Mouse (Mus musculus) embryonic facial prominence, embryonic 11.5 days (tissue): Measurements from ENCODE around the gene Tnni2. TPM values are rescaled to one million over a fixed set of nuclear protein-coding genes. Genes with fewer than 3 reads are reported as not detected.
A peak's percentile ranks its signal among the peaks of the same experiment; 100 is the strongest.

Experiments
- ATAC-seq: fragments of 200-750 bp; cut with Nextera tagmentation; replicated peaks from 2 replicates; pipeline ENCODE4 v1.8.0; 2017; ENCODE audit warnings: low read depth; ENCODE audit not compliant: insufficient number of reproducible peaks, low FRiP score, low TSS enrichment
- DNase-seq: peaks from one replicate; pipeline ENCODE4 v3.0.0-alpha.2; 2015; ENCODE audit warnings: low spot score
- H3K27ac ChIP-seq: fragments of 300-500 bp; sonication (generic); replicated peaks from 2 replicates; pipeline ENCODE4 v1.5.1; 2014; ENCODE audit warnings: mild to moderate bottlenecking, low read depth, low read length, control low read depth
- H3K27me3 ChIP-seq: fragments of 300-500 bp; sonication (generic); 2 replicates; pipeline ENCODE4 v1.6.1; 2014; ENCODE audit warnings: mild to moderate bottlenecking, low read length, moderate library complexity, mixed read lengths; ENCODE audit not compliant: control insufficient read depth, insufficient read depth
- H3K36me3 ChIP-seq: fragments of 300-500 bp; sonication (generic); replicated peaks from 2 replicates; pipeline ENCODE4 v1.6.1; 2014; ENCODE audit warnings: low read depth, mild to moderate bottlenecking, low read length, moderate library complexity, mixed read lengths; ENCODE audit not compliant: control insufficient read depth, insufficient read depth
- H3K4me1 ChIP-seq: fragments of 300-500 bp; sonication (generic); 2 replicates; pipeline ENCODE4 v1.6.1; 2014; ENCODE audit warnings: low read length, mixed read lengths; ENCODE audit not compliant: control insufficient read depth, insufficient read depth
- H3K4me2 ChIP-seq: fragments of 300-500 bp; sonication (generic); 2 replicates; pipeline ENCODE4 v1.6.1; 2014; ENCODE audit warnings: low read depth, mild to moderate bottlenecking, control low read depth, low read length, moderate library complexity
- H3K4me3 ChIP-seq: fragments of 300-500 bp; sonication (generic); 2 replicates; pipeline ENCODE4 v1.5.1; 2014; ENCODE audit warnings: low read depth, low read length, control low read depth
- H3K9ac ChIP-seq: fragments of 300-500 bp; sonication (generic); replicated peaks from 2 replicates; pipeline ENCODE4 v1.6.1; 2014; ENCODE audit warnings: mild to moderate bottlenecking, control low read depth, low read length
- H3K9me3 ChIP-seq: fragments of 300-500 bp; sonication (generic); replicated peaks from 2 replicates; pipeline ENCODE4 v1.6.1; 2016; ENCODE audit warnings: mild to moderate bottlenecking, low read length, inconsistent platforms, mixed read lengths; ENCODE audit not compliant: control insufficient read depth
- WGBS: fragments of 180-500 bp; shearing (Covaris S2); extraction: QIAGEN DNeasy Blood & Tissue Kit; methylation state at CpG from one replicate; pipeline ENCODE4 v1.1.7; 2014; 5-methylcytosine and 5-hydroxymethylcytosine counted together
- polyA plus RNA-seq: library from polyadenylated mRNA; unstranded; fragments of >200 nt; fragmentation: Nextera tagmentation; extraction: Ambion mirVana; gene quantifications from 2 replicates; pipeline ENCODE4 v1.2.1, GENCODE M21; 2014

Tnni2 gene
- polyA plus RNA-seq, 1 experiment from 2014 or later, result 2.7 TPM

DNA sequence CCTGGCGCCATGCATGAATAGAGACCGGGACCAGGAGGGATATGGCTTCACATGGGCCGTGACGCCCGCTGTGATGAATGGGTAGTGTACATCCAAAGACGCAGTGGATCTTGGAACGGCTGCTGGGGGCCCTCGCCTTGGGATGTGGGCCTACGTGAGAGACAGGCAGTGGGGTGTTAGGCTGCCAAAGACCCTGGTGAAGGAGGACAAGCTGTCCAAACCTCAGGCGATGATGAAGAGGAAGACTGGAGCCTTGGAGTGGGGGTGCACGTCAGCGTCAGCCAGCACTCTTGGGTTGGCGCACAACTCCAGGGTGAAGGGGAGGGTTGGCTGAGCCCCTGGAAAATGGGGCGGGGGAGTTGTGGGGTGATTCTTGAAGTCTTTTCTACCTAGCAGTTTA, 10.5 kb upstream of the Tnni2 start:
- no peak overlapping the region for H3K9ac ChIP-seq
- H3K4me3 ChIP-seq, result no peak overlapping the region
- DNase-seq (no peak), ATAC-seq (no peak)
- H3K27me3 ChIP-seq, result no peaks in the 10 kb centered on the region
- H3K9me3 ChIP-seq, result no peaks in the 10 kb centered on the region
- H3K4me1 ChIP-seq, result no peaks in the 10 kb centered on the region
- no peaks in the 10 kb centered on the region for H3K36me3 ChIP-seq
- no peak overlapping the region for H3K27ac ChIP-seq
- no peak overlapping the region for H3K4me2 ChIP-seq
- WGBS, result 94% methylated on average over 14 of the region's 14 CpGs

DNA sequence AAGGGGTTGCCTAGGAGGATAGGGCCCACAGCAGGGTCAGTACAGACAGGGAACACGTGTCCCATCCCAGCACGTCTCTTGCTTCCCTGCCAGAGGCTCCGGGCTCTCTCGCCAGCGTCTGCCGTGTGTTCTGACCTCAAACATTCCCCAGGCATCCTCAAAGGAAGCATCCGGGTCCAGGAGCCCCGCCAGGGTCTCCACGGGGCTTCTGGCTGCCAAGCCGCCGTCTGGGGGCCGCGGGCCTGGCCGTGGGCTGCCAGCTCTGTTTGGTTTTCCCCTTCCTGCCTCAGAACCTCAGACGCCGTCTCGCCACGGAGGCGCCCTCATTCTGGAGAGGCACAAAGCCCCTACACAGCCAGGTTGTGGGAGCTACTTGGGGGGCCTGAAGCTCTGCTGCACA, 8.0 kb upstream of the Tnni2 start:
- DNase-seq (no peak), ATAC-seq (no peak)
- Histone ChIP-seq H3K9me3 (no peaks in the 10 kb centered on the region), H3K27me3 (no peaks in the 10 kb centered on the region), H3K4me3 (no peak overlapping the region), H3K27ac (no peak overlapping the region), H3K4me2 (no peak overlapping the region), H3K9ac (peak overlapping the region; percentile 41), H3K4me1 (no peaks in the 10 kb centered on the region), H3K36me3 (no peaks in the 10 kb centered on the region)
- 50% methylated on average over 19 of the region's 19 CpGs for WGBS

DNA sequence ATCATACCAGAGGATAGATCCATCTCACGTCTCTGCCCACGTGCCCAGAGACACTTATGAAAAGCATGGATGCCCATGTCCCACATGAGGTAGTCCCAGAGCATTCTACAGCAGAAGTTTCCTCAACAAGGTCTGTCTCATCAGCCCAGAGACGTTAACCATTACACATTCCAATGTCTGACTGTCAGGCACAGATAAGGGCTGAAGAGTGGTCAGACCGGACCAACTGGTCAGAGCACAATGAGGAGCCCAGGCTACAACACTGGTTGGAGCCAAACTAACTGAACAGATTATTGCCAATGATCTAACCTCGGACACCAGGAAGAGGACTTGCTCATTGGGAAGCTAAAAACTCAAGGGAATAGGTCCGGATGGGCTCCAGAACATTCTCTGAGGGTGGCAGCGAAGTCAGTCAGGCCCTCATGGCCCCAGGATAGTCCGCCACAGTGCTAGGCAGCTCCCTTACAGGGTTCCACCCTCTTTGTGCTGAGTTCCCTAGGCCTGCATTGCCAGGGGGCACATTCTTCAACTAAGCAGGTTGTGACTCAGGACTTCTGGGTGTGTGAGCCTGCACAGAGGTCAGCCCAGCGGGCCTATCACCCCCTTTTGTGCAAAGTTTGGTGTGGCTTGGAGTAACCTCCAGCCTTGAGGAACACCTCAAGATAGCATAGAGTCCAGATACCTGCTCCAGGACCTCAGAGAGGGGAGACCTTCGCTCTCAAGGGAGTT, 7.3 kb upstream of the Tnni2 start, which contains the start of gene Syt8:
Gene Syt8, plus strand, starts transcription at position 714 of the 729 bp plus-strand sequence.
- no peak within 1 kb of the TSS for H3K27ac ChIP-seq
- peak within 1 kb of the TSS; percentile 41 for H3K9ac ChIP-seq
- no peaks in the 10 kb centered on the region for H3K4me1 ChIP-seq
- H3K27me3 ChIP-seq, result no peaks in the 10 kb centered on the region
- DNase-seq, result no peak
- WGBS, result 78% methylated on average over 10 of the region's 10 CpGs
- no peaks in the 10 kb centered on the region for H3K9me3 ChIP-seq
- no peaks in the 10 kb centered on the region for H3K36me3 ChIP-seq
- no peak for ATAC-seq
- H3K4me3 ChIP-seq, result no peak within 1 kb of the TSS
- H3K4me2 ChIP-seq, result no peak within 1 kb of the TSS

DNA sequence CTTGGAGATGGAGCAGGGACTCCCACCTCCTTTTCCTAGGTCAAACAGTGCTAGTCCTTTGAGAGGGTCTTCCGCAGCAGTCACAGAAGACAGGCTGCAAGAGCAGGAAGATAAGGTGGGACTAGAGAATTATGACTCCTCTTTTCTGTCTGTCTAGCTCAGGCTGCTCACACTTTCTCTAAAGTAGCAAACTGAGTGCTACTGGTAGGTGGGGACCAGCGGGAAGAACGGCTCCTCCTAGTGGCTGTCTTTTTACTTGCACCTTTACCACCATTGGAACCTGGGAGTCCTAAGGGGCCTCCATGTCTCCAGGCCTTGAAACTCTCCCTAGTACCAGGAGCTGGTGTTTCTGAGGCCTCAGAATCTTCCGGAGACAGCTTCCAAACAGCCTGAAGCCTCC, 6.1 kb upstream of the Tnni2 start:
- WGBS, result 23% methylated on average over 4 of the region's 4 CpGs
- ATAC-seq, result 0 out of 2 replicates have a peak, but pooled peaks have one; percentile 5
- DNase-seq, result peak; percentile 89

DNA sequence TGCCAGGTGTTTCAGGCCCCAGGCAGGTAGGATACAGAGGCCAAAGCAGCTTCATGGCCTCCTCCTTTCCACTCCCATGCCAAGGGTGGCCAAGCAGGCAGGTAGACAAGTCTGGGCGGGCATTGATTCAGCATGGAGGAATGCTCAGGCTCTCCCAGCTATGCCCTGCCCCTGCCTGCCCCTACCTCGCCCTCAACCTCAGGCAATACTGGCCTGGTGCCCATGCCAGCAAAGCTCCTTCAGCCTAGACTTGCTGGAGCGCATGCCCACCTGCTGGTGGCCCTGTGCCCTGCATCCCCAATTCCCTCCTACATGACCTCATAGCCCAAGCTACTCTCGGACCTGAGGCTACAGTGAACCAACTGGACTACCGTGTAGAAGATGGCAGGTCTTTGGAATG, 4.3 kb upstream of the Tnni2 start:
- Histone ChIP-seq H3K36me3 (no peaks in the 10 kb centered on the region), H3K4me3 (no peak overlapping the region), H3K27me3 (no peaks in the 10 kb centered on the region), H3K4me2 (no peak overlapping the region), H3K27ac (no peak overlapping the region), H3K4me1 (peaks cover 3% of the 10 kb centered on the region), H3K9ac (no peak overlapping the region), H3K9me3 (no peaks in the 10 kb centered on the region)
- 86% methylated on average over 5 of the region's 5 CpGs for WGBS
- DNase-seq, result no peak
- no peak for ATAC-seq

More for the DNA sequence above, 6.1 kb upstream of the Tnni2 start:
- H3K27me3 ChIP-seq, result no peaks in the 10 kb centered on the region
- H3K9me3 ChIP-seq, result no peaks in the 10 kb centered on the region
- no peaks in the 10 kb centered on the region for H3K36me3 ChIP-seq
- no peak overlapping the region for H3K27ac ChIP-seq
- no peak overlapping the region for H3K4me3 ChIP-seq
- H3K4me1 ChIP-seq, result no peaks in the 10 kb centered on the region
- no peak overlapping the region for H3K9ac ChIP-seq
- H3K4me2 ChIP-seq, result no peak overlapping the region

DNA sequence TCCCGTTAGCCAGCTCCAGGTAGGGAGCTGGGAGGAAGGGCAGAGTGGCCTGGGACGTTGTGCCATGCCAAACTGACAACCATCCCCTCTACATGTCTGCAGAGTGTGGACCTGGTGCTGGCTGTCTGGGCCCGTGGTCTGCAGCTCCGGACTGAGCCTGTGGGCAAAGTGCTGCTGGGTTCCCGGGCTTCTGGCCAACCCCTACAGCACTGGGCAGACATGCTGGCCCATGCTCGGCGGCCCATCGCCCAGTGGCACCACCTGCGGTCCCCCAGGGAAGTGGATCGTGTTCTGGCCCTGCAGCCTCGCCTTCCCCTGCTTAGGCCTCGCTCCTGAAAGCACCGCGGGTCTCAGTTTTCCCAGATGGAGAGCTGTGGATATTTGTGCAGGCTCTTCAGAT, 1.6 kb upstream of the Tnni2 start:
- WGBS, result 88% methylated on average over 14 of the region's 14 CpGs

DNA sequence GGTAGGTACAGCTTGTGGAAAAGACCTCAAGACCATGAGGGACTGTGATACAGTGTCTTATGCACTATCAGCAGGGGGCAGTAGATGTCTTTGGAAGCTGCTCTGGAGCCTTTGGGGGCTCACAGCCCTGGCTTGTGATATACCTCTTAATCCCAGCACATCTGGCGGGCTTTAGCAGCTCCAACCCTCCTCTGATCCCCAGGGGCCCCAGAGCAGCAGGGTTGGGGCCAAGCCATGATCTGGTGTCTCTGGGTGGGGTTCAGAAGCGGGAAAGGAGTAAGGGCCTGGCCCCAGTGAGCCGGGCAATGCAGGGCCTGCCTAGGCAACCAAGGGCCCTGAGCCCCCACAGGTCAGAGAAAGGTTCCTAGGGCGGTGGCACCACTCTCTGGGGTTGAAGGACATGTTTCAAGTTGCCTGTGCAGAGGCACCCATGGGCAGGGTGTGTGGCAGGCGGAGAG, 922 bp upstream of the Tnni2 start:
- 49% methylated on average over 5 of the region's 5 CpGs for WGBS
- Histone ChIP-seq H3K36me3 (no peaks in the 10 kb centered on the region), H3K4me3 (no peak overlapping the region), H3K9me3 (no peaks in the 10 kb centered on the region), H3K9ac (peak overlapping the region; percentile 38), H3K27ac (peak overlapping the region; percentile 31), H3K4me2 (no peak overlapping the region), H3K27me3 (no peaks in the 10 kb centered on the region), H3K4me1 (peaks cover 3% of the 10 kb centered on the region)
- DNase-seq, result peak; percentile 93
- peak; percentile 70 for ATAC-seq

More for the DNA sequence above, 1.6 kb upstream of the Tnni2 start:
- no peaks in the 10 kb centered on the region for H3K9me3 ChIP-seq
- no peak overlapping the region for H3K4me3 ChIP-seq
- H3K4me2 ChIP-seq, result no peak overlapping the region
- peak overlapping the region; percentile 38 for H3K9ac ChIP-seq
- H3K36me3 ChIP-seq, result no peaks in the 10 kb centered on the region
- H3K4me1 ChIP-seq, result peaks cover 3% of the 10 kb centered on the region
- DNase-seq (no peak), ATAC-seq (no peak)
- H3K27ac ChIP-seq, result no peak overlapping the region; the same call in 1 of the 2 replicates
- no peaks in the 10 kb centered on the region for H3K27me3 ChIP-seq

DNA sequence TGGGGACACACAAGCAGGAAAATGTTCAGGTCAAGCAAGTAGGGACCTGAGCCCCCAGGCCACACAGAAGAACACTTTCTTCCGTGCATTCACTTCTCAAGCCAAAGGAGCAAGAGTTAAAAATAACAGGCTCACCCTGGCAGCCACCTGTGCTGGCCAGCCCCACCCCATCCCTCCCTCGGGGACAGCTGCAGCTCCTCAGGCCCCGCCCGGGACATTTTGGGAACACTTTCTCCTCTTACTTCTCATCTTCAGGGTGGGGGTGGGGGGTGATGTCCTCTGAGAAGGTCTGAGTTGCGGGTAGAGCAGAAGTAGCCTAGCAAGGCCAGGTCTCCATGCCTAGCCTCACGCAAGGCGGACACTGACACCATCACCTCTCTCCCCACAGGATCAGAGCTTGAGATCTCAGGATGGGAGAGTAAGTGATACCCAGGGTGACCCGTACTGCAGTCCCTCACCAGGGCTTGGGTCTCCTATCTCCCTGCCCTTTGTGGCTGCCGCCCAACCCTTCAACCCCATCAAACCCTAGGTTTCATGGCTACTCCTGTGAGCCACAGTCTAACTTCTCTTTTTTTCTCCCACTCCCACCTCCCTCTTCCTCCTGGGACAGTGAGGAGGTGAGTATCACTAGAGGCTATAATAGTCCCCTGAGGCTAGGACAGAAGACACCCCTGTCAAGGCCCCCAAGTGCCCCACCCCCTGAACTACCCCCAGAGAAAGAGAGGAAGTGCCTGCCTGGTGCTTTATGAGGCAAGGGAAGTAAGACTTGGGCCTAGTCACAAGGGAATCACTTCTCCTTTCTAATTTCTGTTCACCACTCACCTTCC, 686 bp downstream of the Tnni2 start:
- no peaks in the 10 kb centered on the region for H3K9me3 ChIP-seq
- H3K4me3 ChIP-seq, result no peak overlapping the region
- no peak overlapping the region for H3K9ac ChIP-seq
- WGBS, result 67% methylated on average over 9 of the region's 9 CpGs
- H3K27me3 ChIP-seq, result no peaks in the 10 kb centered on the region
- DNase-seq, result no peak
- H3K4me2 ChIP-seq, result no peak overlapping the region
- ATAC-seq, result no peak
- H3K27ac ChIP-seq, result no peak overlapping the region
- H3K4me1 ChIP-seq, result peaks cover 3% of the 10 kb centered on the region
- no peaks in the 10 kb centered on the region for H3K36me3 ChIP-seq
